Mouse (Mus musculus) CH12.LX (cell line): ENCODE measurements around the gene Mmd. TPM values are rescaled to one million over a fixed set of nuclear protein-coding genes. Genes with fewer than 3 reads are reported as not detected.

Experiments used
- DNase-seq: peaks from one replicate; pipeline ENCODE4 v3.0.0-alpha.2; 2013; ENCODE audit errors: extremely low read depth
- H3K27ac ChIP-seq: 2 replicates; pipeline ENCODE4 v1.5.1; 2012; ENCODE audit warnings: low read depth, mild to moderate bottlenecking, control low read depth, moderate library complexity; ENCODE audit not compliant: insufficient read depth
- H3K27me3 ChIP-seq: replicated peaks from 2 replicates; pipeline ENCODE3; 2012; ENCODE audit warnings: inconsistent platforms
- H3K36me3 ChIP-seq, 2 experiments: replicated peaks in 1 of 2; 2 replicates each; pipeline versions ENCODE3 to v1.6.1; 2012; ENCODE audit warnings: inconsistent platforms in 1 of 2, low read length in 1 of 2, mild to moderate bottlenecking in 1 of 2, mixed read lengths in 1 of 2, moderate library complexity in 1 of 2; ENCODE audit not compliant: control insufficient read depth in 1 of 2, insufficient read depth in 1 of 2
- H3K4me1 ChIP-seq, 2 experiments: 2 replicates each; pipeline ENCODE4 v1.6.1; 2012; ENCODE audit warnings: inconsistent platforms in 1 of 2, moderate library complexity in 1 of 2; ENCODE audit not compliant: insufficient read depth in 2 of 2, control insufficient read depth in 1 of 2
- H3K4me2 ChIP-seq: 2 replicates; pipeline ENCODE4 v1.6.1; 2012; ENCODE audit warnings: low read depth, mild to moderate bottlenecking, control low read depth; ENCODE audit not compliant: poor library complexity, insufficient read depth, severe bottlenecking
- H3K4me3 ChIP-seq, 3 experiments: fragments of 150-350 bp in 1 of 3; sonication (generic) in 1 of 3; replicated peaks in 1 of 3; 2 replicates each; pipeline versions ENCODE3 to v1.5.1; 2011 to 2012; ENCODE audit warnings: low read depth in 2 of 3, low read length in 2 of 3, mild to moderate bottlenecking in 2 of 3, moderate library complexity in 2 of 3, control low read depth in 1 of 3, improper control_type of control experiment in 1 of 3, inconsistent platforms in 1 of 3, mixed read lengths in 1 of 3; ENCODE audit not compliant: poor library complexity in 1 of 3
- H3K79me2 ChIP-seq: replicated peaks from 2 replicates; pipeline ENCODE4 v1.6.1; 2012; ENCODE audit warnings: mild to moderate bottlenecking, moderate library complexity; ENCODE audit not compliant: control insufficient read depth, poor library complexity, insufficient read depth, severe bottlenecking; ENCODE audit errors: extremely low read depth
- H3K9ac ChIP-seq: 2 replicates; pipeline ENCODE4 v1.6.1; 2012; ENCODE audit warnings: low read depth, mild to moderate bottlenecking, control low read depth, moderate library complexity; ENCODE audit not compliant: insufficient read depth
- H3K9me3 ChIP-seq: replicated peaks from 2 replicates; pipeline ENCODE3; 2012; ENCODE audit warnings: low read length, inconsistent platforms, mixed read lengths
- BHLHE40 ChIP-seq: IDR thresholded peaks from 2 replicates; pipeline ENCODE4 v1.6.1; 2011; ENCODE audit warnings: mild to moderate bottlenecking, low read depth, low read length, improper control_type of control experiment
- CHD1 ChIP-seq: IDR thresholded peaks from 2 replicates; pipeline ENCODE4 v1.6.1; 2012; ENCODE audit warnings: low read depth, low read length, improper control_type of control experiment, inconsistent platforms
- CHD2 ChIP-seq: IDR thresholded peaks from 2 replicates; pipeline ENCODE4 v1.6.1; 2011; ENCODE audit warnings: low read length, improper control_type of control experiment
- CTCF ChIP-seq, 2 experiments: IDR thresholded peaks in 1 of 2; conservative IDR thresholded peaks in 1 of 2; 2 replicates each; pipeline ENCODE4 v1.5.1; 2011 to 2012; ENCODE audit warnings: low read depth in 2 of 2, low read length in 2 of 2, improper control_type of control experiment in 1 of 2, inconsistent platforms in 1 of 2, mild to moderate bottlenecking in 1 of 2, moderate library complexity in 1 of 2
- E2F4 ChIP-seq: IDR thresholded peaks from 2 replicates; pipeline ENCODE4 v1.6.1; 2011; ENCODE audit warnings: low read depth, low read length, improper control_type of control experiment; ENCODE audit not compliant: insufficient replicate concordance
- ELF1 ChIP-seq: IDR thresholded peaks from 2 replicates; pipeline ENCODE4 v1.6.1; 2014; ENCODE audit warnings: low read depth, mild to moderate bottlenecking, inconsistent platforms, low read length, improper control_type of control experiment
- EP300 ChIP-seq: IDR thresholded peaks from 2 replicates; pipeline ENCODE4 v1.6.1; 2011; ENCODE audit warnings: low read length, improper control_type of control experiment
- ETS1 ChIP-seq: conservative IDR thresholded peaks from 2 replicates; pipeline ENCODE4 v1.6.1; 2012; ENCODE audit warnings: low read depth, mild to moderate bottlenecking, inconsistent platforms, low read length, improper control_type of control experiment, moderate library complexity
- GABPA ChIP-seq: IDR thresholded peaks from 2 replicates; pipeline ENCODE4 v1.6.1; 2012; ENCODE audit warnings: low read depth, low read length, improper control_type of control experiment, inconsistent platforms; ENCODE audit not compliant: insufficient replicate concordance
- HCFC1 ChIP-seq: IDR thresholded peaks from 2 replicates; pipeline ENCODE4 v1.6.1; 2012; ENCODE audit warnings: low read depth, mild to moderate bottlenecking, inconsistent platforms, low read length, improper control_type of control experiment
- IRF4 ChIP-seq: IDR thresholded peaks from 2 replicates; pipeline ENCODE4 v1.6.1; 2014; ENCODE audit warnings: low read depth, mild to moderate bottlenecking, inconsistent platforms, low read length, improper control_type of control experiment
- JUN ChIP-seq: IDR thresholded peaks from 2 replicates; pipeline ENCODE4 v1.6.1; 2011; ENCODE audit warnings: low read depth, mild to moderate bottlenecking, low read length, improper control_type of control experiment, moderate library complexity; ENCODE audit not compliant: insufficient read depth
- JUND ChIP-seq: conservative IDR thresholded peaks from 2 replicates; pipeline ENCODE4 v1.6.1; 2011; ENCODE audit warnings: low read depth, low read length, improper control_type of control experiment
- KAT2A ChIP-seq: IDR thresholded peaks from 2 replicates; pipeline ENCODE4 v1.6.1; 2012; ENCODE audit warnings: low read length, improper control_type of control experiment, inconsistent platforms; ENCODE audit not compliant: insufficient replicate concordance
- MAFK ChIP-seq: IDR thresholded peaks from 2 replicates; pipeline ENCODE4 v1.6.1; 2011; ENCODE audit warnings: low read length, improper control_type of control experiment; ENCODE audit not compliant: insufficient replicate concordance
- MAX ChIP-seq: IDR thresholded peaks from 2 replicates; pipeline ENCODE4 v1.6.1; 2011; ENCODE audit warnings: low read length, improper control_type of control experiment
- MAZ ChIP-seq: IDR thresholded peaks from 2 replicates; pipeline ENCODE4 v1.6.1; 2012; ENCODE audit warnings: low read depth, mild to moderate bottlenecking, inconsistent platforms, low read length, improper control_type of control experiment, moderate library complexity
- MEF2A ChIP-seq: IDR thresholded peaks from 2 replicates; pipeline ENCODE4 v1.6.1; 2014; ENCODE audit warnings: low read depth, mild to moderate bottlenecking, inconsistent platforms, low read length, improper control_type of control experiment, borderline replicate concordance
- MXI1 ChIP-seq: IDR thresholded peaks from 2 replicates; pipeline ENCODE4 v1.6.1; 2011; ENCODE audit warnings: mild to moderate bottlenecking, low read depth, low read length, improper control_type of control experiment
- MYC ChIP-seq: IDR thresholded peaks from 2 replicates; pipeline ENCODE4 v1.6.1; 2011; ENCODE audit warnings: low read depth, mild to moderate bottlenecking, improper control_type of control experiment, low read length
- NELFE ChIP-seq: IDR thresholded peaks from 2 replicates; pipeline ENCODE4 v1.6.1; 2011; ENCODE audit warnings: low read depth, low read length, improper control_type of control experiment
- NRF1 ChIP-seq: IDR thresholded peaks from 2 replicates; pipeline ENCODE4 v1.6.1; 2014; ENCODE audit warnings: low read depth, mild to moderate bottlenecking, inconsistent platforms, low read length, improper control_type of control experiment, moderate library complexity
- PAX5 ChIP-seq: IDR thresholded peaks from 2 replicates; pipeline ENCODE4 v1.6.1; 2012; ENCODE audit warnings: low read length, inconsistent platforms, mixed read lengths
- POLR2A ChIP-seq: IDR thresholded peaks from 2 replicates; pipeline ENCODE4 v1.6.1; 2011; ENCODE audit warnings: low read depth, mild to moderate bottlenecking, improper control_type of control experiment, low read length
- POLR2AphosphoS2 ChIP-seq: IDR thresholded peaks from 2 replicates; pipeline ENCODE4 v1.6.1; 2011; ENCODE audit warnings: low read depth, low read length, improper control_type of control experiment
- RAD21 ChIP-seq: IDR thresholded peaks from 2 replicates; pipeline ENCODE4 v1.6.1; 2011; ENCODE audit warnings: low read depth, mild to moderate bottlenecking, low read length, improper control_type of control experiment, moderate library complexity
- RCOR1 ChIP-seq: conservative IDR thresholded peaks from 2 replicates; pipeline ENCODE4 v1.6.1; 2012; ENCODE audit warnings: low read depth, mild to moderate bottlenecking, inconsistent platforms, low read length, improper control_type of control experiment
- SIN3A ChIP-seq: IDR thresholded peaks from 2 replicates; pipeline ENCODE4 v1.6.1; 2012; ENCODE audit warnings: low read length, improper control_type of control experiment, inconsistent platforms
- SMC3 ChIP-seq: IDR thresholded peaks from 2 replicates; pipeline ENCODE4 v1.6.1; 2011; ENCODE audit warnings: low read depth, low read length, improper control_type of control experiment
- TBP ChIP-seq: conservative IDR thresholded peaks from 2 replicates; pipeline ENCODE4 v1.6.1; 2011; ENCODE audit warnings: low read depth, low read length, improper control_type of control experiment
- TCF12 ChIP-seq: IDR thresholded peaks from 2 replicates; pipeline ENCODE4 v1.6.1; 2014; ENCODE audit warnings: low read depth, mild to moderate bottlenecking, inconsistent platforms, low read length, improper control_type of control experiment
- UBTF ChIP-seq: IDR thresholded peaks from 2 replicates; pipeline ENCODE4 v1.6.1; 2012; ENCODE audit warnings: low read depth, mild to moderate bottlenecking, inconsistent platforms, low read length, improper control_type of control experiment, moderate library complexity
- USF1 ChIP-seq: IDR thresholded peaks from 2 replicates; pipeline ENCODE4 v1.6.1; 2014; ENCODE audit warnings: low read depth, mild to moderate bottlenecking, inconsistent platforms, low read length, improper control_type of control experiment
- USF2 ChIP-seq: conservative IDR thresholded peaks from 2 replicates; pipeline ENCODE4 v1.6.1; 2011; ENCODE audit warnings: low read depth, low read length, improper control_type of control experiment
- ZC3H11A ChIP-seq: IDR thresholded peaks from 2 replicates; pipeline ENCODE4 v1.6.1; 2012; ENCODE audit warnings: low read depth, mild to moderate bottlenecking, inconsistent platforms, low read length, improper control_type of control experiment
- ZKSCAN1 ChIP-seq: IDR thresholded peaks from 2 replicates; pipeline ENCODE4 v1.6.1; 2012; ENCODE audit warnings: low read depth, inconsistent platforms, low read length, improper control_type of control experiment, borderline replicate concordance
- ZMIZ1 ChIP-seq: IDR thresholded peaks from 2 replicates; pipeline ENCODE4 v1.6.1; 2012; ENCODE audit warnings: low read depth, mild to moderate bottlenecking, inconsistent platforms, low read length, improper control_type of control experiment
- ZNF384 ChIP-seq: IDR thresholded peaks from 2 replicates; pipeline ENCODE4 v1.6.1; 2012; ENCODE audit warnings: low read depth, low read length, improper control_type of control experiment, inconsistent platforms
- dilution Hi-C: fragments of 300-500 bp; cut with MboI; formaldehyde crosslinking; loops from 2 replicates; pipeline ENCODE4 v1.14.3; 2020; ENCODE audit warnings: low sequenced_read_pairs; ENCODE audit not compliant: extremely low pct_unique_long_range_greater_than_20kb, extremely low pct_ligation_motif_present
- in situ Hi-C: fragments of 300-500 bp; cut with MboI; formaldehyde crosslinking; loops from 3 replicates; pipeline ENCODE4 v1.14.3; 2019; ENCODE audit warnings: low sequenced_read_pairs, low pct_ligation_motif_present, low pct_unique_long_range_greater_than_20kb, mixed read lengths
- polyA plus RNA-seq: library from polyadenylated mRNA; unstranded; fragments of >175 nt; gene quantifications from 2 replicates; pipeline ENCODE4 v1.2.1, GENCODE M21; 2012; ENCODE audit warnings: low read depth; ENCODE audit not compliant: insufficient read length
- total RNA-seq, 2 experiments: library from RNA; depleted of rRNA; stranded (reverse); fragments of 300-350 nt in 1 of 2; fragments of >200 nt in 1 of 2; gene quantifications; 2 replicates each; pipeline ENCODE4 v1.2.3; 2012 to 2014

The Mmd gene
- total and polyA plus RNA-seq, 3 experiments: 10.3 to 60.4 (median 39.8) TPM

- H3K27ac ChIP-seq: peak overlapping the region; percentile 60
- dilution Hi-C loops (no loop called here), in situ Hi-C loops (no loop called here)
- H3K9ac ChIP-seq: 0 out of 2 replicates have a peak overlapping the region, but pooled peaks have one; percentile 0
- peak overlapping the region; percentile 41 for H3K4me2 ChIP-seq
- H3K79me2 ChIP-seq: no peaks in the 10 kb centered on the region
- peaks cover 27 to 69% of the 10 kb centered on the region in 2 experiments for H3K36me3 ChIP-seq
- peaks cover 12 to 59% of the 10 kb centered on the region in 2 experiments for H3K4me1 ChIP-seq
- TF ChIP-seq CTCF (conservative IDR thresholded peaks at IDR 0.05 in 1 of 2, IDR thresholded peaks at IDR 0.05 in 1 of 2; ENCODE audit: low read depth in 2 of 2, low read length in 2 of 2) (no peak), CHD2 (peak; percentile 78; the same call in 1 of the 2 replicates), ZNF384 (no peak), KAT2A (no peak), CHD1 (no peak), MAX (peak; percentile 14; the same call in 1 of the 2 replicates), POLR2A (peak; percentile 57), USF2 (peak; percentile 57; the same call in 1 of the 2 replicates), MAFK (0 out of 2 replicates have a peak, but pooled peaks have one; percentile 31), MAZ (no peak), ZC3H11A (no peak), JUND (peak; percentile 39), EP300 (peak; percentile 83), SMC3 (peak; percentile 1; the same call in 1 of the 2 replicates), BHLHE40 (peak; percentile 97), UBTF (no peak), ETS1 (peak; percentile 92), USF1 (peak; percentile 77), POLR2AphosphoS2 (no peak), PAX5 (no peak), NELFE (peak; percentile 40; the same call in 1 of the 2 replicates), RCOR1 (peak; percentile 74; the same call in 1 of the 2 replicates), NRF1 (peak; percentile 48; the same call in 1 of the 2 replicates), GABPA (no peak), MYC (peak; percentile 86), TBP (peak; percentile 76), MXI1 (peak; percentile 25; the same call in 1 of the 2 replicates), HCFC1 (peak; percentile 42), TCF12 (peak; percentile 74), RAD21 (peak; percentile 8), ZKSCAN1 (no peak), JUN (peak; percentile 38; the same call in 1 of the 2 replicates), ZMIZ1 (no peak), E2F4 (no peak), MEF2A (peak; percentile 78; the same call in 1 of the 2 replicates), SIN3A (peak; percentile 59; the same call in 1 of the 2 replicates), IRF4 (peak; percentile 89), ELF1 (peak; percentile 79)
- peak; percentile 96 for DNase-seq
- no peaks in the 10 kb centered on the region for H3K27me3 ChIP-seq
- peaks cover 11% of the 10 kb centered on the region for H3K9me3 ChIP-seq
- peak overlapping the region; percentile 28 to 55 (median 45) for H3K4me3 ChIP-seq
Measured at GRCm38 (mm10) chr11:90264180-90264579, 14.9 kb downstream of the Mmd start.
